Mouse (Mus musculus) forebrain, embryonic 16.5 days (tissue): ENCODE data around the gene F3. TPM values are rescaled to one million over a fixed set of nuclear protein-coding genes. Genes with fewer than 3 reads are reported as not detected.

Source experiments
- ATAC-seq: fragments of 200-750 bp; cut with Nextera tagmentation; 2 replicates; pipeline ENCODE4 v1.8.0; 2017; ENCODE audit warnings: mild to moderate bottlenecking, moderate library complexity
- H3K27ac ChIP-seq: fragments of 300-500 bp; sonication (generic); 2 replicates; pipeline ENCODE4 v1.5.1; 2014; ENCODE audit warnings: low read length, control low read depth
- H3K27me3 ChIP-seq: fragments of 300-500 bp; sonication (generic); replicated peaks from 2 replicates; pipeline ENCODE4 v1.6.1; 2014; ENCODE audit warnings: low read length; ENCODE audit not compliant: control insufficient read depth, insufficient read depth
- H3K36me3 ChIP-seq: fragments of 300-500 bp; sonication (generic); 2 replicates; pipeline ENCODE4 v1.6.1; 2014; ENCODE audit not compliant: control insufficient read depth, insufficient read depth
- H3K4me1 ChIP-seq: fragments of 300-500 bp; sonication (generic); replicated peaks from 2 replicates; pipeline ENCODE4 v1.6.1; 2014; ENCODE audit warnings: low read length; ENCODE audit not compliant: control insufficient read depth, insufficient read depth
- H3K4me2 ChIP-seq: fragments of 300-500 bp; sonication (generic); 2 replicates; pipeline ENCODE4 v1.6.1; 2014; ENCODE audit warnings: mild to moderate bottlenecking, low read length, control low read depth
- H3K4me3 ChIP-seq: fragments of 300-500 bp; sonication (generic); replicated peaks from 2 replicates; pipeline ENCODE4 v1.5.1; 2014; ENCODE audit warnings: mild to moderate bottlenecking, low read length, control low read depth
- H3K9ac ChIP-seq: fragments of 300-500 bp; sonication (generic); replicated peaks from 2 replicates; pipeline ENCODE4 v1.6.1; 2014; ENCODE audit warnings: low read depth, low read length, control low read depth
- H3K9me3 ChIP-seq: fragments of 300-500 bp; sonication (generic); 2 replicates; pipeline ENCODE4 v1.6.1; 2016; ENCODE audit warnings: low read length; ENCODE audit not compliant: control insufficient read depth
- WGBS: fragments of 180-500 bp; shearing (Covaris S2); extraction: QIAGEN DNeasy Blood & Tissue Kit; methylation state at CpG from one replicate; pipeline ENCODE4 v1.1.7; 2014; 5-methylcytosine and 5-hydroxymethylcytosine counted together
- polyA plus RNA-seq: library from polyadenylated mRNA; unstranded; fragments of >200 nt; fragmentation: Nextera tagmentation; extraction: Ambion mirVana; gene quantifications from 2 replicates; pipeline ENCODE4 v1.2.1, GENCODE M21; 2015

The F3 gene
- polyA plus RNA-seq, 1 experiment from 2014 or later, result 9.5 TPM

- H3K4me1 ChIP-seq, result no peaks in the 10 kb centered on the region
- WGBS, result 91% methylated on average over 6 of the region's 6 CpGs
- no peak for ATAC-seq
These were observed 59.7 kb downstream of the F3 start for GRCm38 (mm10) chr3:121783020-121783419.

More at GRCm38 (mm10) chr3:121783020-121783419, 59.7 kb downstream of the F3 start:
- no peak overlapping the region for H3K9ac ChIP-seq
- H3K9me3 ChIP-seq, result no peaks in the 10 kb centered on the region
- no peaks in the 10 kb centered on the region for H3K36me3 ChIP-seq
- H3K27me3 ChIP-seq, result no peaks in the 10 kb centered on the region
- H3K4me3 ChIP-seq, result no peak overlapping the region
- no peak overlapping the region for H3K27ac ChIP-seq
- H3K4me2 ChIP-seq, result no peak overlapping the region

Other genes starting within 250 kb of the F3 start
- 0.37 and 0.98 TPM in 2 replicates for gene Slc44a3, start 191.1 kb upstream of the F3 start, polyA plus RNA-seq
- gene 4930432M17Rik, start 52.8 kb upstream of the F3 start, polyA plus RNA-seq, result not detected in 2 replicates
- gene Abcd3, start 91.8 kb downstream of the F3 start, polyA plus RNA-seq, result 72.8 and 75.1 TPM in 2 replicates
- gene Arhgap29, start 229.0 kb downstream of the F3 start, polyA plus RNA-seq, result 18.3 and 27.8 TPM in 2 replicates